Mouse (Mus musculus) heart, postnatal 25 days (tissue): ENCODE data around the gene Mrps30. TPM values are rescaled to one million over a fixed set of nuclear protein-coding genes. Genes with fewer than 3 reads are reported as not detected.
A peak's percentile ranks its signal among the peaks of the same experiment; 100 is the strongest.
"Not testable (repeated sequence)": the region's sequence is repeated elsewhere in the genome, so short reads cannot be mapped to it uniquely, and the experiment has no call there.

Source experiments
- DNase-seq: peaks from one replicate; pipeline ENCODE4 v3.0.0; 2022; ENCODE audit warnings: low spot score
- intact Hi-C: fragments of 180-260 bp; cut with DNase I; formaldehyde crosslinking; loops from one replicate; pipeline ENCODE4 v1.15.1; 2025
- total RNA-seq, 2 experiments: library from RNA; stranded (reverse); gene quantifications; 2 replicates each; pipeline ENCODE4 v1.2.3; 2021

The Mrps30 gene
- 10 to 100 TPM; 24.6 to 26.7 TPM for total RNA-seq

- intact Hi-C loops: no loop called here
- DNase-seq: peak; percentile 85
Observed at GRCm38 (mm10) chr13:118386511-118387447, at the start of gene Mrps30, which contains the start of gene B430218F22Rik. Gene Mrps30 (minus strand): TSS chr13:118387252. Gene B430218F22Rik (plus strand): TSS chr13:118386630.

- no peak for DNase-seq
- intact Hi-C loops: no loop called here
Observed at GRCm38 (mm10) chr13:118420847-118421246, 33.8 kb upstream of the Mrps30 start.

- DNase-seq: no peak
- intact Hi-C loops: no loop called here
Observed at GRCm38 (mm10) chr13:118420408-118420807, 33.4 kb upstream of the Mrps30 start.

GRCm38 (mm10) chr13:118418163-118418562 lies 31.1 kb upstream of the Mrps30 start:
- no peak for DNase-seq
- intact Hi-C loops: no loop called here

GRCm38 (mm10) chr13:118411297-118411992 lies 24.4 kb upstream of the Mrps30 start:
- no peak for DNase-seq
- intact Hi-C loops: no loop called here

GRCm38 (mm10) chr13:118403544-118403943 lies 16.5 kb upstream of the Mrps30 start:
- DNase-seq: no peak
- intact Hi-C loops: loop anchor here (5.0 kb wide), 3 partner anchors 194 to 974 kb away; no protein-coding TSS in a partner anchor

GRCm38 (mm10) chr13:118400340-118400739 lies 13.3 kb upstream of the Mrps30 start:
- intact Hi-C loops: loop anchor here (5.0 kb wide), 3 partner anchors 197 to 977 kb away; no protein-coding TSS in a partner anchor
- DNase-seq: no peak

GRCm38 (mm10) chr13:118395803-118396202 lies 8.8 kb upstream of the Mrps30 start:
- intact Hi-C loops: no loop called here
- no peak for DNase-seq

- intact Hi-C loops: not testable (repeated sequence)
Observed at GRCm38 (mm10) chr13:118387448-118387801, 373 bp upstream of the Mrps30 start.

GRCm38 (mm10) chr13:118380381-118380780 lies 6.7 kb downstream of the Mrps30 start:
- intact Hi-C loops: no loop called here
- DNase-seq: no peak

More at GRCm38 (mm10) chr13:118387448-118387801, 373 bp upstream of the Mrps30 start:
- not testable (repeated sequence) for DNase-seq

- intact Hi-C loops: no loop called here
- no peak for DNase-seq
Observed at GRCm38 (mm10) chr13:118379155-118379554, 7.9 kb downstream of the Mrps30 start.

- intact Hi-C loops: no loop called here
Observed at GRCm38 (mm10) chr13:118372871-118373270, 14.2 kb downstream of the Mrps30 start.

GRCm38 (mm10) chr13:118365774-118366173 lies 21.3 kb downstream of the Mrps30 start:
- DNase-seq: no peak
- intact Hi-C loops: no loop called here

More at GRCm38 (mm10) chr13:118372871-118373270, 14.2 kb downstream of the Mrps30 start:
- no peak for DNase-seq

- DNase-seq: no peak
Observed at GRCm38 (mm10) chr13:118363342-118363741, 23.7 kb downstream of the Mrps30 start.

GRCm38 (mm10) chr13:118350870-118351269 lies 36.2 kb downstream of the Mrps30 start:
- no peak for DNase-seq
- intact Hi-C loops: loop anchor here (10.0 kb wide), 1 partner anchor 1016 kb away; no protein-coding TSS in a partner anchor

More at GRCm38 (mm10) chr13:118363342-118363741, 23.7 kb downstream of the Mrps30 start:
- intact Hi-C loops: no loop called here

- intact Hi-C loops: loop anchor here (10.0 kb wide), 1 partner anchor 1015 kb away; no protein-coding TSS in a partner anchor
- no peak for DNase-seq
Observed at GRCm38 (mm10) chr13:118350257-118350656, 36.8 kb downstream of the Mrps30 start.
